Mouse (Mus musculus): ENCODE results near the gene Ten1. TPM values are rescaled to one million over a fixed set of nuclear protein-coding genes. Genes with fewer than 3 reads are reported as not detected.

Gene Ten1
- total RNA-seq, 1 experiment = 19.1 TPM

DNA sequence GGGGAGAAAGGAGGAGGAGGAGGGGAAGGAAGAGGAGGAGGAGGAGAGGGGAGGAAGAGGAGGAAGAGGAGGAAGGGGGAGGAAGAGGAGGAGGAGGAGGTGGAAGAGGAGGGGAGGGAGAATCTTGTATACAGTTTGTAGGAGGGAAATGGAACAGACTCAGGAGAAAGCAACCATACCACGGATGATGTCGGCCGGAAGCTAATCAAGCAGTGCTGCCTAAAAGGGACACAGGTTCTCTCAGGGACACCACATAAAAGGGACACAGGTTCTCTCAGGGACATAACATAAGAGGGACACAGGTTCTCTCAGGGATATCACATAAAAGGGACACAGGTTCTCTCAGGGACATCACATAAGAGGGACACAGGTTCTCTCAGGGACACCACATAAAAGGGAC lies 29.4 kb upstream of the Ten1 start:
- no peak for DNase-seq (ENCODE audit: low read depth, low spot score)
- no peaks in the 10 kb centered on the region for H3K9me3 ChIP-seq (ENCODE audit: control insufficient read depth, insufficient read depth, low read depth, low read length)
- no peak overlapping the region for H3K9ac ChIP-seq (ENCODE audit: insufficient read depth, low read depth, low read length, poor library complexity, severe bottlenecking)
- H3K4me1 ChIP-seq (ENCODE audit: control insufficient read depth in 2 of 2, insufficient read depth in 2 of 2, low read length in 2 of 2, poor library complexity in 1 of 2) = no peaks in the 10 kb centered on the region; a peak in 1 of 4 replicates
- no peak overlapping the region for H3K4me3 ChIP-seq (ENCODE audit: insufficient read depth in 1 of 2, low read depth in 1 of 2, low read length in 2 of 2, poor library complexity in 1 of 2, severe bottlenecking in 1 of 2)
- TF ChIP-seq CHD2 (IDR thresholded peaks at IDR 0.05; ENCODE audit: low read depth, low read length) = no peak
- H3K27ac ChIP-seq (ENCODE audit: insufficient read depth, low read depth, low read length, poor library complexity, severe bottlenecking) = no peak overlapping the region
- peaks cover 6% of the 10 kb centered on the region; the same call in 1 of the 2 replicates for H3K36me3 ChIP-seq (ENCODE audit: control insufficient read depth, insufficient read depth, low read length, poor library complexity, severe bottlenecking)
- in situ Hi-C loops (cut with MboI; ENCODE audit: low sequenced_read_pairs in 2 of 2, unreplicated experiment in 2 of 2) = no loop called here

GRCm38 (mm10) chr11:116170003-116170800 lies 28.5 kb upstream of the Ten1 start:
- Histone ChIP-seq H3K36me3 (ENCODE audit: control insufficient read depth, insufficient read depth, low read length, poor library complexity, severe bottlenecking) (peaks cover 9% of the 10 kb centered on the region; the same call in 1 of the 2 replicates), H3K4me1 (ENCODE audit: control insufficient read depth in 2 of 2, insufficient read depth in 2 of 2, low read length in 2 of 2, poor library complexity in 1 of 2) (no peaks in the 10 kb centered on the region; a peak in 2 of 4 replicates), H3K9ac (ENCODE audit: insufficient read depth, low read depth, low read length, poor library complexity, severe bottlenecking) (no peak overlapping the region), H3K9me3 (ENCODE audit: control insufficient read depth, insufficient read depth, low read depth, low read length) (no peaks in the 10 kb centered on the region), H3K4me3 (ENCODE audit: insufficient read depth in 1 of 2, low read depth in 1 of 2, low read length in 2 of 2, poor library complexity in 1 of 2, severe bottlenecking in 1 of 2) (no peak overlapping the region), H3K27ac (ENCODE audit: insufficient read depth, low read depth, low read length, poor library complexity, severe bottlenecking) (no peak overlapping the region)
- in situ Hi-C loops (cut with MboI; ENCODE audit: low sequenced_read_pairs in 2 of 2, unreplicated experiment in 2 of 2) = no loop called here
- DNase-seq (ENCODE audit: low read depth, low spot score) = no peak
- no peak for TF ChIP-seq MAFK (IDR thresholded peaks at IDR 0.05; ENCODE audit: insufficient read depth, low read depth, low read length)
- TF ChIP-seq ZC3H11A (IDR thresholded peaks at IDR 0.05; ENCODE audit: borderline replicate concordance, low read depth, low read length) = no peak
- no peak for TF ChIP-seq CHD2 (IDR thresholded peaks at IDR 0.05; ENCODE audit: low read depth, low read length)
- TF ChIP-seq HCFC1 (IDR thresholded peaks at IDR 0.05; ENCODE audit: borderline replicate concordance, insufficient read depth, low read length) = no peak
- no peak for TF ChIP-seq ZNF384 (IDR thresholded peaks at IDR 0.05; ENCODE audit: low read depth, low read length)

- H3K27ac ChIP-seq (ENCODE audit: insufficient read depth, low read depth, low read length, poor library complexity, severe bottlenecking) = no peak overlapping the region
- no peaks in the 10 kb centered on the region for H3K9me3 ChIP-seq (ENCODE audit: control insufficient read depth, insufficient read depth, low read depth, low read length)
- no peak overlapping the region for H3K4me3 ChIP-seq (ENCODE audit: insufficient read depth in 1 of 2, low read depth in 1 of 2, low read length in 2 of 2, poor library complexity in 1 of 2, severe bottlenecking in 1 of 2)
- H3K4me1 ChIP-seq (ENCODE audit: control insufficient read depth in 2 of 2, insufficient read depth in 2 of 2, low read length in 2 of 2, poor library complexity in 1 of 2) = no peaks in the 10 kb centered on the region; a peak in 2 of 4 replicates
- in situ Hi-C loops (cut with MboI; ENCODE audit: low sequenced_read_pairs in 2 of 2, unreplicated experiment in 2 of 2) = no loop called here
- TF ChIP-seq ZNF384 (IDR thresholded peaks at IDR 0.05; ENCODE audit: low read depth, low read length) = no peak
- no peak for TF ChIP-seq HCFC1 (IDR thresholded peaks at IDR 0.05; ENCODE audit: borderline replicate concordance, insufficient read depth, low read length)
- no peak for TF ChIP-seq ZC3H11A (IDR thresholded peaks at IDR 0.05; ENCODE audit: borderline replicate concordance, low read depth, low read length)
- no peak for TF ChIP-seq CHD2 (IDR thresholded peaks at IDR 0.05; ENCODE audit: low read depth, low read length)
- no peak for TF ChIP-seq MAFK (IDR thresholded peaks at IDR 0.05; ENCODE audit: insufficient read depth, low read depth, low read length)
- H3K9ac ChIP-seq (ENCODE audit: insufficient read depth, low read depth, low read length, poor library complexity, severe bottlenecking) = no peak overlapping the region
- no peak for DNase-seq (ENCODE audit: low read depth, low spot score)
- H3K36me3 ChIP-seq (ENCODE audit: control insufficient read depth, insufficient read depth, low read length, poor library complexity, severe bottlenecking) = peaks cover 9% of the 10 kb centered on the region; the same call in 1 of the 2 replicates
Measured at GRCm38 (mm10) chr11:116171959-116172358, 26.7 kb upstream of the Ten1 start.

GRCm38 (mm10) chr11:116174775-116175448 lies 23.7 kb upstream of the Ten1 start:
- H3K36me3 ChIP-seq (ENCODE audit: control insufficient read depth, insufficient read depth, low read length, poor library complexity, severe bottlenecking) = peaks cover 13% of the 10 kb centered on the region
- H3K4me1 ChIP-seq (ENCODE audit: control insufficient read depth in 2 of 2, insufficient read depth in 2 of 2, low read length in 2 of 2, poor library complexity in 1 of 2) = peaks cover 0 to 3% of the 10 kb centered on the region in 2 experiments; a peak in 1 of 4 replicates
- no peak overlapping the region for H3K27ac ChIP-seq (ENCODE audit: insufficient read depth, low read depth, low read length, poor library complexity, severe bottlenecking)
- no peak overlapping the region for H3K9ac ChIP-seq (ENCODE audit: insufficient read depth, low read depth, low read length, poor library complexity, severe bottlenecking)
- in situ Hi-C loops (cut with MboI; ENCODE audit: low sequenced_read_pairs in 2 of 2, unreplicated experiment in 2 of 2) = no loop called here
- no peaks in the 10 kb centered on the region for H3K9me3 ChIP-seq (ENCODE audit: control insufficient read depth, insufficient read depth, low read depth, low read length)
- DNase-seq (ENCODE audit: low read depth, low spot score) = no peak
- no peak for TF ChIP-seq ZNF384 (IDR thresholded peaks at IDR 0.05; ENCODE audit: low read depth, low read length)
- TF ChIP-seq ZC3H11A (IDR thresholded peaks at IDR 0.05; ENCODE audit: borderline replicate concordance, low read depth, low read length) = no peak
- no peak for TF ChIP-seq CHD2 (IDR thresholded peaks at IDR 0.05; ENCODE audit: low read depth, low read length)
- TF ChIP-seq HCFC1 (IDR thresholded peaks at IDR 0.05; ENCODE audit: borderline replicate concordance, insufficient read depth, low read length) = no peak
- TF ChIP-seq MAFK (IDR thresholded peaks at IDR 0.05; ENCODE audit: insufficient read depth, low read depth, low read length) = no peak
- H3K4me3 ChIP-seq (ENCODE audit: insufficient read depth in 1 of 2, low read depth in 1 of 2, low read length in 2 of 2, poor library complexity in 1 of 2, severe bottlenecking in 1 of 2) = no peak overlapping the region

Data from ES-E14 (cell line).